Mouse (Mus musculus): ENCODE results near the gene Krt222.

- TF ChIP-seq CTCF (IDR thresholded peaks at IDR 0.05; ENCODE audit: borderline replicate concordance, insufficient read depth, low read length) (no peak), POLR2A (IDR thresholded peaks at IDR 0.05; ENCODE audit: low read depth, low read length) (no peak)
Observed at GRCm38 (mm10) chr11:99265796-99266195, 21.9 kb upstream of the Krt222 start.
